Mouse (Mus musculus) cerebellum, adult 2 months (tissue): Measurements from ENCODE around the gene Tmem63b.

Experiments used
- CTCF ChIP-seq: fragments of 200-500 bp; IDR thresholded peaks from 2 replicates; pipeline ENCODE4 v1.5.1; 2011; ENCODE audit warnings: low read depth, mild to moderate bottlenecking, control low read depth, low read length, moderate library complexity, borderline replicate concordance; ENCODE audit not compliant: insufficient read depth
- POLR2A ChIP-seq: fragments of 200-500 bp; IDR thresholded peaks from 2 replicates; pipeline ENCODE4 v1.6.1; 2011; ENCODE audit warnings: low read length, control low read depth, borderline replicate concordance; ENCODE audit not compliant: insufficient read depth

GRCm38 (mm10) chr17:45655820-45656219, 30.9 kb downstream of the Tmem63b start:
- TF ChIP-seq POLR2A: no peak
- TF ChIP-seq CTCF: no peak
